Mouse (Mus musculus) heart, embryonic 10.5 days (tissue): Measurements from ENCODE around the gene Klhl32. TPM values are rescaled to one million over a fixed set of nuclear protein-coding genes. Genes with fewer than 3 reads are reported as not detected.

ENCODE experiments used
- DNase-seq: peaks from one replicate; pipeline ENCODE4 v3.0.0-alpha.2; 2017; ENCODE audit warnings: low spot score
- H3K27ac ChIP-seq: fragments of 300-500 bp; sonication (generic); 2 replicates; pipeline ENCODE4 v1.5.1; 2016; ENCODE audit warnings: mild to moderate bottlenecking
- H3K27me3 ChIP-seq: fragments of 300-500 bp; sonication (generic); 2 replicates; pipeline ENCODE4 v1.6.1; 2016; ENCODE audit warnings: mild to moderate bottlenecking; ENCODE audit not compliant: poor library complexity, insufficient read depth, severe bottlenecking
- H3K36me3 ChIP-seq: fragments of 300-500 bp; sonication (generic); 2 replicates; pipeline ENCODE4 v1.6.1; 2016; ENCODE audit warnings: mild to moderate bottlenecking, moderate library complexity
- H3K4me1 ChIP-seq: fragments of 300-500 bp; sonication (generic); 2 replicates; pipeline ENCODE4 v1.6.1; 2016; ENCODE audit warnings: mild to moderate bottlenecking
- H3K4me3 ChIP-seq: fragments of 300-500 bp; sonication (generic); 2 replicates; pipeline ENCODE4 v1.5.1; 2016; ENCODE audit warnings: mild to moderate bottlenecking, moderate library complexity
- H3K9me3 ChIP-seq: fragments of 300-500 bp; sonication (generic); 2 replicates; pipeline ENCODE4 v1.6.1; 2016; ENCODE audit warnings: mild to moderate bottlenecking, moderate library complexity
- WGBS: fragments of 180-500 bp; shearing (Covaris S2); methylation state at CpG from one replicate; pipeline ENCODE4 v1.1.7; 2016; 5-methylcytosine and 5-hydroxymethylcytosine counted together
- polyA plus RNA-seq: library from polyadenylated mRNA; unstranded; fragments of >200 nt; fragmentation: Nextera tagmentation; extraction: Ambion mirVana; gene quantifications from 2 replicates; pipeline ENCODE4 v1.2.1, GENCODE M21; 2016

The Klhl32 gene
- polyA plus RNA-seq, 1 experiment from 2014 or later = 1.8 TPM

GRCm38 (mm10) chr4:24838567-24838966 lies 12.4 kb downstream of the Klhl32 start:
- no peak for DNase-seq
- no peaks in the 10 kb centered on the region for H3K27me3 ChIP-seq
- no peaks in the 10 kb centered on the region for H3K4me1 ChIP-seq
- H3K9me3 ChIP-seq = no peaks in the 10 kb centered on the region
- H3K4me3 ChIP-seq = no peak overlapping the region
- H3K36me3 ChIP-seq = no peaks in the 10 kb centered on the region
- no peak overlapping the region for H3K27ac ChIP-seq
- WGBS = 83% methylated on average over 6 of the region's 6 CpGs

GRCm38 (mm10) chr4:24835555-24835954 lies 15.4 kb downstream of the Klhl32 start:
- Histone ChIP-seq H3K27ac (no peak overlapping the region), H3K4me1 (no peaks in the 10 kb centered on the region), H3K36me3 (no peaks in the 10 kb centered on the region), H3K27me3 (no peaks in the 10 kb centered on the region), H3K9me3 (no peaks in the 10 kb centered on the region), H3K4me3 (no peak overlapping the region)
- WGBS = 44% methylated on average over 7 of the region's 7 CpGs
- DNase-seq = no peak

GRCm38 (mm10) chr4:24808316-24808715 lies 42.6 kb downstream of the Klhl32 start:
- Histone ChIP-seq H3K27me3 (no peaks in the 10 kb centered on the region), H3K36me3 (no peaks in the 10 kb centered on the region), H3K4me3 (no peak overlapping the region), H3K9me3 (no peaks in the 10 kb centered on the region), H3K27ac (no peak overlapping the region), H3K4me1 (no peaks in the 10 kb centered on the region)
- 81% methylated on average over 1 of the region's 1 CpGs for WGBS
- no peak for DNase-seq

- Histone ChIP-seq H3K27me3 (no peaks in the 10 kb centered on the region), H3K4me3 (no peak overlapping the region), H3K36me3 (no peaks in the 10 kb centered on the region), H3K9me3 (no peaks in the 10 kb centered on the region), H3K4me1 (no peaks in the 10 kb centered on the region), H3K27ac (no peak overlapping the region)
- 68% methylated on average over 1 of the region's 1 CpGs for WGBS
- DNase-seq = no peak
Observed at GRCm38 (mm10) chr4:24801881-24802280, 49.0 kb downstream of the Klhl32 start.

- no peak for DNase-seq
- no peaks in the 10 kb centered on the region for H3K36me3 ChIP-seq
- no peaks in the 10 kb centered on the region for H3K9me3 ChIP-seq
- H3K4me3 ChIP-seq = no peak overlapping the region
- H3K27ac ChIP-seq = no peak overlapping the region
- no peaks in the 10 kb centered on the region for H3K27me3 ChIP-seq
- 68% methylated on average over 2 of the region's 2 CpGs for WGBS
- H3K4me1 ChIP-seq = no peaks in the 10 kb centered on the region
Observed at GRCm38 (mm10) chr4:24801343-24801742, 49.6 kb downstream of the Klhl32 start.

GRCm38 (mm10) chr4:24800345-24800936 lies 50.5 kb downstream of the Klhl32 start:
- no peaks in the 10 kb centered on the region for H3K27me3 ChIP-seq
- no peak overlapping the region for H3K27ac ChIP-seq
- no peaks in the 10 kb centered on the region for H3K36me3 ChIP-seq
- WGBS = 83% methylated on average over 9 of the region's 9 CpGs
- no peak for DNase-seq
- no peak overlapping the region for H3K4me3 ChIP-seq
- no peaks in the 10 kb centered on the region for H3K9me3 ChIP-seq
- H3K4me1 ChIP-seq = no peaks in the 10 kb centered on the region

- no peaks in the 10 kb centered on the region for H3K4me1 ChIP-seq
- no peaks in the 10 kb centered on the region for H3K9me3 ChIP-seq
- H3K27me3 ChIP-seq = no peaks in the 10 kb centered on the region
- DNase-seq = no peak
- WGBS = 84% methylated on average over 6 of the region's 6 CpGs
- H3K4me3 ChIP-seq = no peak overlapping the region
- no peak overlapping the region for H3K27ac ChIP-seq
- no peaks in the 10 kb centered on the region for H3K36me3 ChIP-seq
Observed at GRCm38 (mm10) chr4:24799037-24799436, 51.9 kb downstream of the Klhl32 start.

GRCm38 (mm10) chr4:24797868-24798267 lies 53.1 kb downstream of the Klhl32 start:
- no peak for DNase-seq
- 80% methylated on average over 3 of the region's 3 CpGs for WGBS
- Histone ChIP-seq H3K4me1 (no peaks in the 10 kb centered on the region), H3K36me3 (no peaks in the 10 kb centered on the region), H3K4me3 (no peak overlapping the region), H3K27me3 (no peaks in the 10 kb centered on the region), H3K9me3 (no peaks in the 10 kb centered on the region), H3K27ac (no peak overlapping the region)

- DNase-seq = no peak
- H3K4me1 ChIP-seq = 0 out of 2 replicates have a peak, but pooled peaks cover 4% of the 10 kb centered on the region
- no peaks in the 10 kb centered on the region for H3K27me3 ChIP-seq
- no peaks in the 10 kb centered on the region for H3K36me3 ChIP-seq
- no peaks in the 10 kb centered on the region for H3K9me3 ChIP-seq
- no peak overlapping the region for H3K27ac ChIP-seq
- 87% methylated on average over 5 of the region's 5 CpGs for WGBS
- H3K4me3 ChIP-seq = no peak overlapping the region
Observed at GRCm38 (mm10) chr4:24797280-24797679, 53.6 kb downstream of the Klhl32 start.

- Histone ChIP-seq H3K4me3 (no peak overlapping the region), H3K27me3 (no peaks in the 10 kb centered on the region), H3K9me3 (no peaks in the 10 kb centered on the region), H3K4me1 (0 out of 2 replicates have a peak, but pooled peaks cover 4% of the 10 kb centered on the region), H3K36me3 (no peaks in the 10 kb centered on the region), H3K27ac (no peak overlapping the region)
- 79% methylated on average over 1 of the region's 1 CpGs for WGBS
- DNase-seq = no peak
Observed at GRCm38 (mm10) chr4:24796229-24796628, 54.7 kb downstream of the Klhl32 start.

GRCm38 (mm10) chr4:24795180-24795579 lies 55.7 kb downstream of the Klhl32 start:
- 94% methylated on average over 2 of the region's 2 CpGs for WGBS
- Histone ChIP-seq H3K36me3 (no peaks in the 10 kb centered on the region), H3K4me3 (no peak overlapping the region), H3K27me3 (no peaks in the 10 kb centered on the region), H3K4me1 (0 out of 2 replicates have a peak, but pooled peaks cover 4% of the 10 kb centered on the region), H3K27ac (no peak overlapping the region), H3K9me3 (no peaks in the 10 kb centered on the region)
- no peak for DNase-seq

GRCm38 (mm10) chr4:24793726-24794345 lies 57.1 kb downstream of the Klhl32 start:
- Histone ChIP-seq H3K36me3 (no peaks in the 10 kb centered on the region), H3K27me3 (no peaks in the 10 kb centered on the region), H3K9me3 (no peaks in the 10 kb centered on the region), H3K4me1 (peaks cover 7% of the 10 kb centered on the region; the same call in 1 of the 2 replicates), H3K27ac (no peak overlapping the region), H3K4me3 (no peak overlapping the region)
- 56% methylated on average over 7 of the region's 7 CpGs for WGBS
- no peak for DNase-seq

- peak overlapping the region; percentile 27; the same call in 1 of the 2 replicates for H3K4me3 ChIP-seq
- DNase-seq = no peak
- peaks cover 7% of the 10 kb centered on the region; the same call in 1 of the 2 replicates for H3K4me1 ChIP-seq
- 38% methylated on average over 16 of the region's 16 CpGs for WGBS
- H3K9me3 ChIP-seq = no peaks in the 10 kb centered on the region
- H3K27ac ChIP-seq = peak overlapping the region; percentile 62
- H3K27me3 ChIP-seq = no peaks in the 10 kb centered on the region
- no peaks in the 10 kb centered on the region for H3K36me3 ChIP-seq
Observed at GRCm38 (mm10) chr4:24792416-24792981, 58.4 kb downstream of the Klhl32 start.
